Mouse (Mus musculus): ENCODE data around the gene Cpa3. TPM values are rescaled to one million over a fixed set of nuclear protein-coding genes. Genes with fewer than 3 reads are reported as not detected.

The Cpa3 gene
- polyA plus RNA-seq, 1 experiment from 2014 or later = 2.1 TPM

DNA sequence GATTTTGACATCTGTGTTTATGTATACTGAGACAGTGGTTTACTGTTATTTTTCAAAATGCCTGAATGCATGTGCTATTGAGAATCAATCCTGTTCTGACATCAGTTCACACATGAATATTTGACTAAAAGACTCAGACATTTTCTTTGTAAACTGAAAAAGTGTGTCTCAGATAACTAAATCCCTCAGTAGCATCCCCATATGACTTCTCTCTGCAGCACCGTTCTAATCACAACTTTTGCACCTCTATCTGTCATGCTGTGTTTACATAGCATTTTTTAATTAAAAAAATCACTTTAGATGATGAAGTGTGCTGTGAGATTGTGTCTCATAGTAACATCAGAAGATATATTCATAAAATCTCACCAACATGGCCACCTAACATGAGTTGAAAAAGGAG lies 74.5 kb downstream of the Cpa3 start:
- H3K4me3 ChIP-seq (ENCODE audit: low read depth, low read length) = no peak overlapping the region
- 59% methylated on average over 1 of the region's 1 CpGs for WGBS
- DNase-seq (ENCODE audit: low spot score) = no peak
- no peak overlapping the region for H3K27ac ChIP-seq (ENCODE audit: low read depth)
- no peaks in the 10 kb centered on the region for H3K4me1 ChIP-seq (replicated peaks; ENCODE audit: control insufficient read depth, insufficient read depth, low read length)
- H3K4me2 ChIP-seq (ENCODE audit: low read length) = no peak overlapping the region
- ATAC-seq (replicated peaks; ENCODE audit: low FRiP score, low TSS enrichment, low read depth) = no peak
- H3K9ac ChIP-seq (ENCODE audit: low read length) = no peak overlapping the region
- no peaks in the 10 kb centered on the region for H3K36me3 ChIP-seq (ENCODE audit: control insufficient read depth, insufficient read depth, low read length)
- no peaks in the 10 kb centered on the region for H3K27me3 ChIP-seq (replicated peaks; ENCODE audit: control insufficient read depth, insufficient read depth, low read length)
- H3K9me3 ChIP-seq (ENCODE audit: control insufficient read depth, low read length) = no peaks in the 10 kb centered on the region

Small RNA genes within 50 kb of the gene (microRNA-seq; reads per million reads assigned to microRNA genes)
- gene Mir7007 = 0.34 reads per million

Other genes starting within 250 kb of the Cpa3 start
- gene Hps3, start 206.9 kb downstream of the Cpa3 start, polyA plus RNA-seq (2014; fragmentation: Nextera tagmentation; extraction: Ambion mirVana) = 12.1 and 12.2 TPM in 2 replicates
- 16.5 and 20.6 TPM in 2 replicates for gene Hltf, start 184.4 kb downstream of the Cpa3 start, polyA plus RNA-seq (2014; fragmentation: Nextera tagmentation; extraction: Ambion mirVana)
- gene Gyg, start 86.9 kb downstream of the Cpa3 start, polyA plus RNA-seq (2014; fragmentation: Nextera tagmentation; extraction: Ambion mirVana) = 53.4 and 54.2 TPM in 2 replicates
- gene Cpb1, start 33.6 kb upstream of the Cpa3 start, polyA plus RNA-seq (2014; fragmentation: Nextera tagmentation; extraction: Ambion mirVana) = 1.2 and 2.9 TPM in 2 replicates
- gene Agtr1b, start 125.0 kb upstream of the Cpa3 start, polyA plus RNA-seq (2014; fragmentation: Nextera tagmentation; extraction: Ambion mirVana) = 0.77 and 1.0 TPM in 2 replicates

Measured in intestine, embryonic 14.5 days (tissue).